Mouse (Mus musculus) midbrain, embryonic 10.5 days (tissue): ENCODE measurements around the gene Fkbp5. TPM values are rescaled to one million over a fixed set of nuclear protein-coding genes. Genes with fewer than 3 reads are reported as not detected.
"Not testable (repeated sequence)": the region's sequence is repeated elsewhere in the genome, so short reads cannot be mapped to it uniquely, and the experiment has no call there.

Source experiments
- DNase-seq: peaks from one replicate; pipeline ENCODE4 v3.0.0-alpha.2; 2017; ENCODE audit warnings: low spot score
- H3K27ac ChIP-seq: fragments of 300-500 bp; sonication (generic); replicated peaks from 2 replicates; pipeline ENCODE4 v1.5.1; 2016; ENCODE audit warnings: mild to moderate bottlenecking
- H3K27me3 ChIP-seq: fragments of 300-500 bp; sonication (generic); 2 replicates; pipeline ENCODE4 v1.6.1; 2016; ENCODE audit warnings: low read depth, mild to moderate bottlenecking; ENCODE audit not compliant: poor library complexity, severe bottlenecking
- H3K36me3 ChIP-seq: fragments of 300-500 bp; sonication (generic); 2 replicates; pipeline ENCODE4 v1.6.1; 2016; ENCODE audit warnings: mild to moderate bottlenecking, moderate library complexity
- H3K4me1 ChIP-seq: fragments of 300-500 bp; sonication (generic); 2 replicates; pipeline ENCODE4 v1.6.1; 2016
- H3K4me3 ChIP-seq: fragments of 300-500 bp; sonication (generic); 2 replicates; pipeline ENCODE4 v1.5.1; 2016; ENCODE audit warnings: mild to moderate bottlenecking, moderate library complexity
- H3K9me3 ChIP-seq: fragments of 300-500 bp; sonication (generic); replicated peaks from 2 replicates; pipeline ENCODE4 v1.6.1; 2016; ENCODE audit warnings: mild to moderate bottlenecking
- WGBS: fragments of 180-500 bp; shearing (Covaris S2); methylation state at CpG from one replicate; pipeline ENCODE4 v1.1.7; 2016; 5-methylcytosine and 5-hydroxymethylcytosine counted together
- polyA plus RNA-seq: library from polyadenylated mRNA; unstranded; fragments of >200 nt; fragmentation: Nextera tagmentation; extraction: Ambion mirVana; gene quantifications from 2 replicates; pipeline ENCODE4 v1.2.1, GENCODE M21; 2016

Fkbp5 gene
- polyA plus RNA-seq, 1 experiment from 2014 or later: 31.9 TPM

- no peak overlapping the region for H3K4me3 ChIP-seq
These were observed 148.9 kb downstream of the Fkbp5 start for GRCm38 (mm10) chr17:28368449-28368848.

GRCm38 (mm10) chr17:28365122-28365521 is 152.2 kb downstream of the Fkbp5 start, which contains the start of gene Tulp1:
Gene Tulp1, minus strand, starts transcription at chr17:28365222.
- no peak within 1 kb of the TSS for H3K27ac ChIP-seq

More at GRCm38 (mm10) chr17:28368449-28368848, 148.9 kb downstream of the Fkbp5 start:
- DNase-seq: peak; percentile 87
- no peaks in the 10 kb centered on the region for H3K36me3 ChIP-seq
- H3K4me1 ChIP-seq: peaks cover 17% of the 10 kb centered on the region
- WGBS: 4% methylated on average over 13 of the region's 13 CpGs
- no peaks in the 10 kb centered on the region for H3K9me3 ChIP-seq
- H3K27me3 ChIP-seq: peaks cover 39% of the 10 kb centered on the region
- no peak overlapping the region for H3K27ac ChIP-seq

GRCm38 (mm10) chr17:28363507-28363906 is 153.8 kb downstream of the Fkbp5 start:
- Histone ChIP-seq H3K4me1 (peaks cover 34% of the 10 kb centered on the region), H3K27me3 (peaks cover 84% of the 10 kb centered on the region), H3K9me3 (no peaks in the 10 kb centered on the region), H3K27ac (no peak overlapping the region), H3K36me3 (no peaks in the 10 kb centered on the region), H3K4me3 (peak overlapping the region; percentile 55)
- DNase-seq: no peak
- WGBS: 5% methylated on average over 6 of the region's 6 CpGs

More at GRCm38 (mm10) chr17:28365122-28365521, 152.2 kb downstream of the Fkbp5 start, which contains the start of gene Tulp1:
- Histone ChIP-seq H3K4me1 (peaks cover 31% of the 10 kb centered on the region), H3K9me3 (no peaks in the 10 kb centered on the region), H3K27me3 (peaks cover 68% of the 10 kb centered on the region), H3K36me3 (no peaks in the 10 kb centered on the region), H3K4me3 (peak within 1 kb of the TSS; percentile 55)
- 12% methylated on average over 8 of the region's 8 CpGs for WGBS
- no peak for DNase-seq

- Histone ChIP-seq H3K36me3 (no peaks in the 10 kb centered on the region), H3K4me1 (peaks cover 34% of the 10 kb centered on the region), H3K4me3 (peak overlapping the region; percentile 55), H3K9me3 (no peaks in the 10 kb centered on the region), H3K27me3 (peaks cover 91% of the 10 kb centered on the region), H3K27ac (peak overlapping the region; percentile 67)
- WGBS: under 1% methylated on average over 25 of the region's 25 CpGs
- peak; percentile 57 for DNase-seq
These were observed 154.6 kb downstream of the Fkbp5 start for GRCm38 (mm10) chr17:28362653-28363292.

- Histone ChIP-seq H3K9me3 (no peaks in the 10 kb centered on the region), H3K27me3 (peaks cover 93% of the 10 kb centered on the region), H3K4me3 (peak overlapping the region; percentile 55), H3K4me1 (peaks cover 34% of the 10 kb centered on the region), H3K36me3 (no peaks in the 10 kb centered on the region), H3K27ac (peak overlapping the region; percentile 67)
- 33% methylated on average over 11 of the region's 11 CpGs for WGBS
- no peak for DNase-seq
These were observed 155.2 kb downstream of the Fkbp5 start for GRCm38 (mm10) chr17:28361921-28362652.

GRCm38 (mm10) chr17:28360531-28361277 is 156.6 kb downstream of the Fkbp5 start:
- peaks cover 95% of the 10 kb centered on the region for H3K27me3 ChIP-seq
- WGBS: 84% methylated on average over 9 of the region's 9 CpGs

GRCm38 (mm10) chr17:28358576-28359261 is 158.6 kb downstream of the Fkbp5 start:
- DNase-seq, H3K36me3 ChIP-seq, H3K9me3 ChIP-seq, H3K27ac ChIP-seq: not testable (repeated sequence)
- Histone ChIP-seq H3K4me3 (0 out of 2 replicates have a peak overlapping the region, but pooled peaks have one; percentile 17), H3K27me3 (peaks cover 89% of the 10 kb centered on the region), H3K4me1 (peaks cover 20% of the 10 kb centered on the region)
- WGBS: 16% methylated on average over 23 of the region's 24 CpGs

More at GRCm38 (mm10) chr17:28360531-28361277, 156.6 kb downstream of the Fkbp5 start:
- Histone ChIP-seq H3K4me1 (peaks cover 34% of the 10 kb centered on the region), H3K27ac (no peak overlapping the region), H3K36me3 (no peaks in the 10 kb centered on the region), H3K4me3 (no peak overlapping the region), H3K9me3 (no peaks in the 10 kb centered on the region)
- no peak for DNase-seq

GRCm38 (mm10) chr17:28355871-28356270 is 161.5 kb downstream of the Fkbp5 start:
- Histone ChIP-seq H3K36me3 (no peaks in the 10 kb centered on the region), H3K27ac (no peak overlapping the region), H3K4me1 (peaks cover 17% of the 10 kb centered on the region), H3K9me3 (no peaks in the 10 kb centered on the region), H3K4me3 (no peak overlapping the region), H3K27me3 (peaks cover 85% of the 10 kb centered on the region)
- 87% methylated on average over 12 of the region's 12 CpGs for WGBS
- no peak for DNase-seq

- H3K27me3 ChIP-seq: peaks cover 70% of the 10 kb centered on the region
- H3K27ac ChIP-seq: peak overlapping the region; percentile 91; the same call in 1 of the 2 replicates
- no peaks in the 10 kb centered on the region for H3K9me3 ChIP-seq
- peaks cover 49% of the 10 kb centered on the region for H3K4me1 ChIP-seq
- WGBS: 6% methylated on average over 11 of the region's 11 CpGs
- no peak for DNase-seq
- H3K36me3 ChIP-seq: no peaks in the 10 kb centered on the region
- peak overlapping the region; percentile 85; the same call in 1 of the 2 replicates for H3K4me3 ChIP-seq
These were observed 165.3 kb downstream of the Fkbp5 start for GRCm38 (mm10) chr17:28352018-28352417.

GRCm38 (mm10) chr17:28351353-28351890 is 165.9 kb downstream of the Fkbp5 start:
- WGBS: under 1% methylated on average over 29 of the region's 29 CpGs
- Histone ChIP-seq H3K27ac (peak overlapping the region; percentile 91), H3K4me1 (peaks cover 52% of the 10 kb centered on the region), H3K9me3 (no peaks in the 10 kb centered on the region), H3K27me3 (peaks cover 71% of the 10 kb centered on the region), H3K4me3 (peak overlapping the region; percentile 85), H3K36me3 (no peaks in the 10 kb centered on the region)
- no peak for DNase-seq

GRCm38 (mm10) chr17:28350466-28351352 is 166.6 kb downstream of the Fkbp5 start, which contains the start of gene Tead3:
Gene Tead3, minus strand, starts transcription at chr17:28350817.
- Histone ChIP-seq H3K36me3 (no peaks in the 10 kb centered on the region), H3K9me3 (no peaks in the 10 kb centered on the region), H3K27ac (peak within 1 kb of the TSS; percentile 91), H3K4me3 (peak within 1 kb of the TSS; percentile 85), H3K27me3 (peaks cover 74% of the 10 kb centered on the region), H3K4me1 (peaks cover 59% of the 10 kb centered on the region)
- peak; percentile 88 for DNase-seq
- under 1% methylated on average over 71 of the region's 73 CpGs for WGBS
